Mouse (Mus musculus) forebrain, embryonic 15.5 days (tissue): ENCODE results near the gene Rims1. TPM values are rescaled to one million over a fixed set of nuclear protein-coding genes. Genes with fewer than 3 reads are reported as not detected.

Experiments used
- ATAC-seq: fragments of 200-750 bp; cut with Nextera tagmentation; replicated peaks from 2 replicates; pipeline ENCODE4 v1.8.0; 2017; ENCODE audit warnings: mild to moderate bottlenecking, moderate TSS enrichment, moderate library complexity
- H3K27ac ChIP-seq: fragments of 300-500 bp; sonication (generic); replicated peaks from 2 replicates; pipeline ENCODE4 v1.5.1; 2015; ENCODE audit warnings: mild to moderate bottlenecking, inconsistent platforms
- H3K27me3 ChIP-seq: fragments of 300-500 bp; sonication (generic); 2 replicates; pipeline ENCODE4 v1.6.1; 2015; ENCODE audit warnings: inconsistent platforms
- H3K36me3 ChIP-seq: fragments of 300-500 bp; sonication (generic); 2 replicates; pipeline ENCODE4 v1.6.1; 2015; ENCODE audit warnings: mild to moderate bottlenecking, inconsistent platforms
- H3K4me1 ChIP-seq: fragments of 300-500 bp; sonication (generic); 2 replicates; pipeline ENCODE4 v1.6.1; 2015; ENCODE audit warnings: inconsistent platforms
- H3K4me2 ChIP-seq: fragments of 300-500 bp; sonication (generic); replicated peaks from 2 replicates; pipeline ENCODE4 v1.6.1; 2015; ENCODE audit warnings: mild to moderate bottlenecking, inconsistent platforms
- H3K4me3 ChIP-seq: fragments of 300-500 bp; sonication (generic); 2 replicates; pipeline ENCODE4 v1.5.1; 2015; ENCODE audit warnings: mild to moderate bottlenecking, inconsistent platforms
- H3K9ac ChIP-seq: fragments of 300-500 bp; sonication (generic); replicated peaks from 2 replicates; pipeline ENCODE4 v1.6.1; 2015; ENCODE audit warnings: mild to moderate bottlenecking, inconsistent platforms
- H3K9me3 ChIP-seq: fragments of 300-500 bp; sonication (generic); 2 replicates; pipeline ENCODE4 v1.6.1; 2016; ENCODE audit warnings: inconsistent platforms
- WGBS: fragments of 180-500 bp; shearing (Covaris S2); methylation state at CpG from one replicate; pipeline ENCODE4 v1.1.7; 2015; ENCODE audit warnings: mixed read lengths; 5-methylcytosine and 5-hydroxymethylcytosine counted together
- polyA plus RNA-seq: library from polyadenylated mRNA; unstranded; fragments of >200 nt; fragmentation: Nextera tagmentation; extraction: Ambion mirVana; gene quantifications from 2 replicates; pipeline ENCODE4 v1.2.1, GENCODE M21; 2015

Gene Rims1
- polyA plus RNA-seq, 1 experiment from 2014 or later, result 11.1 TPM

GRCm38 (mm10) chr1:22424020-22424419 lies 381.8 kb downstream of the Rims1 start:
- H3K36me3 ChIP-seq, result no peaks in the 10 kb centered on the region
- no peaks in the 10 kb centered on the region for H3K4me1 ChIP-seq
- H3K9me3 ChIP-seq, result no peaks in the 10 kb centered on the region
- no peak overlapping the region for H3K27ac ChIP-seq
- H3K9ac ChIP-seq, result no peak overlapping the region
- H3K27me3 ChIP-seq, result no peaks in the 10 kb centered on the region
- ATAC-seq, result no peak
- H3K4me2 ChIP-seq, result no peak overlapping the region
- WGBS, result 93% methylated on average over 2 of the region's 2 CpGs
- no peak overlapping the region for H3K4me3 ChIP-seq

DNA sequence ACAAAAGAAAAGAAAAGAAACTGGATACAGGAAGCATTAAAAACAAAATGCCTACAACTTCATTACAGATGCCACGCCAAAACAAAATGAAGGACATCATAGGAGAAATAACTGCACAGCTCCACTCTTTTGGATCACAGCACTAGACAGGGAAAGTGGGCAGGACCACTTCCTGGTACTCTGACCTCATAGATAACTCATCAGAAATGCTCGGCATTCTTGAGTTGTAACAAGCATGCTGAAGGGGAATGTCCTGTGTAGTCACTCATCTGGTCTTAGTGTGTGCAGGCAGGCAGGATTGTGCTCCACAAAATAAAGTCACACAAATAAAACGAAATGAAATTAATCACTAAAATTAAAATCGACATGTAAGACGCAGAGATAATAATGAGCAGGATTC lies 383.7 kb downstream of the Rims1 start:
- no peaks in the 10 kb centered on the region for H3K36me3 ChIP-seq
- ATAC-seq, result no peak
- no peak overlapping the region for H3K9ac ChIP-seq
- H3K4me1 ChIP-seq, result no peaks in the 10 kb centered on the region
- H3K4me3 ChIP-seq, result no peak overlapping the region
- WGBS, result 84% methylated on average over 5 of the region's 5 CpGs
- H3K27ac ChIP-seq, result no peak overlapping the region
- H3K9me3 ChIP-seq, result no peaks in the 10 kb centered on the region
- no peak overlapping the region for H3K4me2 ChIP-seq
- no peaks in the 10 kb centered on the region for H3K27me3 ChIP-seq

DNA sequence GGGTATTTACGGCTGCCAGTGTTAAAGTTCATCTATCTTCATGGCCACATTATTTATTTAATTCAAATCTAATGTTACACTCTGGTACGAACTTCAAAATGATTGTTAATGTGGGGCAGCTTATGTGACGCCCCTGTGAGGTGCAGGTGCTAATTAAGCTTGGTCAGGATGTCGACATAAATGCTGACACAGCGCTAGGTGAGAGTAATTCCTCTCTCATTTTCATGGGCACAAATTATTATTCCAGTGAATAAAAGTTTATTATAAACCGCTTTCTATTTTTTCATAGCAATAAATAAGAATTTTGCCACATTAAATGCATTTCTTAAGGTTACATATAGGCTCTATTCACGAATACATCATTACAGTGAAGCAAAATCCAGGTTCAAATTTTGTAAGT lies 395.6 kb downstream of the Rims1 start:
- H3K4me2 ChIP-seq, result no peak overlapping the region
- H3K4me1 ChIP-seq, result no peaks in the 10 kb centered on the region
- ATAC-seq, result no peak
- no peak overlapping the region for H3K9ac ChIP-seq
- no peaks in the 10 kb centered on the region for H3K9me3 ChIP-seq
- 84% methylated on average over 7 of the region's 7 CpGs for WGBS
- H3K27ac ChIP-seq, result no peak overlapping the region
- H3K27me3 ChIP-seq, result no peaks in the 10 kb centered on the region
- H3K4me3 ChIP-seq, result no peak overlapping the region
- H3K36me3 ChIP-seq, result no peaks in the 10 kb centered on the region

DNA sequence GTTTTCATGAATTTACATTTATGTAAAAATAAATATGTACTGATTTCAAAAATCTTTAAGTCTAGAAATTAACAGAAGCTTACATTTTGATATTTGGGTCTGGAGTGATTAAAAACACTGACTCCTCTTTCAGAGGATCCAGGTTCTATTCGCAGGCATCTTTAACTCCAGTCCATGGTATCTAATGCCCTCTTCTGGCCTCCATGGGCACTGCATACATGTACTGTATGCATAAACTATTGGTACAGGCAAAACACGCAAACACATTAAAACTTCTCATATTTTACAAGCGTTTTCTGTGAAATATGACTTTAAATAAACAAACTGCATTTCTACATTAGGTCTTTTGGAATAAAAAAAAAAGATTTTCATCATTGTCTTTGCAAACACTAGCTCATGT lies 419.4 kb downstream of the Rims1 start:
- Histone ChIP-seq H3K4me3 (no peak overlapping the region), H3K4me2 (no peak overlapping the region), H3K27me3 (no peaks in the 10 kb centered on the region), H3K9ac (no peak overlapping the region), H3K9me3 (no peaks in the 10 kb centered on the region), H3K36me3 (no peaks in the 10 kb centered on the region), H3K4me1 (no peaks in the 10 kb centered on the region), H3K27ac (no peak overlapping the region)
- 69% methylated on average over 3 of the region's 3 CpGs for WGBS
- ATAC-seq, result no peak

- no peak overlapping the region for H3K4me3 ChIP-seq
- H3K27ac ChIP-seq, result no peak overlapping the region
- H3K9me3 ChIP-seq, result no peaks in the 10 kb centered on the region
- no peak overlapping the region for H3K4me2 ChIP-seq
- H3K36me3 ChIP-seq, result no peaks in the 10 kb centered on the region
- no peak overlapping the region for H3K9ac ChIP-seq
- no peaks in the 10 kb centered on the region for H3K4me1 ChIP-seq
- ATAC-seq, result no peak
- 67% methylated on average over 5 of the region's 5 CpGs for WGBS
- no peaks in the 10 kb centered on the region for H3K27me3 ChIP-seq
These were observed 428.1 kb downstream of the Rims1 start for GRCm38 (mm10) chr1:22377652-22378051.

DNA sequence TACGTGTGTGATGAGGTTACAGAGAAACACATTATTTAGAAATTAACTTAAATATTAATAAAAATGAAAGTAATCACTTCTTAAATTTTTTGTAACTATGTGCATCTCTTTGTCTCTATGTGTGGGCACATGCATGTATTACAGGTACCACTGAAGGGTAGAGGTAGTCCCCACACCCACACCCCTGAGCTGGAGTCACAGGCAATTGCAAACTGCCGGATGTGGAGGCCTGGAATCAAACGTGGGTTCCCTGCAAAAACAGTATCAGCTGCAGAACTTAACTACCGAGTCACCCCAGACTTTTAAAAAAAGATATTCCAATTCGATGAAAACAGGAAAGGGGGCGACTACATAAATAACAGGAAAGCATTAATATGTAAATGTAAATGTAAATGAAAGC lies 428.7 kb downstream of the Rims1 start:
- Histone ChIP-seq H3K36me3 (no peaks in the 10 kb centered on the region), H3K4me1 (no peaks in the 10 kb centered on the region), H3K4me2 (no peak overlapping the region), H3K4me3 (no peak overlapping the region), H3K27ac (no peak overlapping the region), H3K9ac (no peak overlapping the region), H3K27me3 (no peaks in the 10 kb centered on the region), H3K9me3 (no peaks in the 10 kb centered on the region)
- peak; percentile 71; the same call in 1 of the 2 replicates for ATAC-seq
- 28% methylated on average over 6 of the region's 6 CpGs for WGBS

- no peaks in the 10 kb centered on the region for H3K4me1 ChIP-seq
- no peak overlapping the region for H3K27ac ChIP-seq
- no peaks in the 10 kb centered on the region for H3K36me3 ChIP-seq
- H3K4me3 ChIP-seq, result no peak overlapping the region
- H3K9ac ChIP-seq, result no peak overlapping the region
- H3K9me3 ChIP-seq, result no peaks in the 10 kb centered on the region
- no peaks in the 10 kb centered on the region for H3K27me3 ChIP-seq
- ATAC-seq, result no peak
- no peak overlapping the region for H3K4me2 ChIP-seq
- WGBS, result 87% methylated on average over 2 of the region's 2 CpGs
These were observed 449.6 kb downstream of the Rims1 start for GRCm38 (mm10) chr1:22356209-22356608.

DNA sequence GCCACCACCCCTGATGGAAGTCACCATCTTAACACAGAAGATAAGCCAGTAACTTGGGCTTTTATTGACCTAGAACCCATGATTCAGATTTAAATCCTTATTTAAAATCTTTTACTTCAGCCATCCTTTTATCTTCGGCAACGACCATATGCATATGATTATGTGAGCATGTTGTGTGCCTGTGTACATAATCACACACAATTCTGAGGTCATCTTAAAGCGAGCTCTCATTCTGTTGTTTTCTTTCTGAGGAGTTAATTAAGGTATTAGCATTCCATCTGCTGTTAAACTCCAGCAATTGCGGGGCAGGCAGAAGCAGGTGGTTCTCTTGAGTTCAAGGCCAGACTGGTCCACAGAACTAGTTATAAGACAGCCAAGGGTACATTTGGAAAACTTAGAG lies 452.1 kb downstream of the Rims1 start:
- H3K9me3 ChIP-seq, result no peaks in the 10 kb centered on the region
- no peaks in the 10 kb centered on the region for H3K36me3 ChIP-seq
- no peak overlapping the region for H3K4me2 ChIP-seq
- 33% methylated on average over 4 of the region's 4 CpGs for WGBS
- ATAC-seq, result 0 out of 2 replicates have a peak, but pooled peaks have one; percentile 51
- H3K27ac ChIP-seq, result no peak overlapping the region
- H3K9ac ChIP-seq, result no peak overlapping the region
- no peaks in the 10 kb centered on the region for H3K4me1 ChIP-seq
- no peaks in the 10 kb centered on the region for H3K27me3 ChIP-seq
- no peak overlapping the region for H3K4me3 ChIP-seq

DNA sequence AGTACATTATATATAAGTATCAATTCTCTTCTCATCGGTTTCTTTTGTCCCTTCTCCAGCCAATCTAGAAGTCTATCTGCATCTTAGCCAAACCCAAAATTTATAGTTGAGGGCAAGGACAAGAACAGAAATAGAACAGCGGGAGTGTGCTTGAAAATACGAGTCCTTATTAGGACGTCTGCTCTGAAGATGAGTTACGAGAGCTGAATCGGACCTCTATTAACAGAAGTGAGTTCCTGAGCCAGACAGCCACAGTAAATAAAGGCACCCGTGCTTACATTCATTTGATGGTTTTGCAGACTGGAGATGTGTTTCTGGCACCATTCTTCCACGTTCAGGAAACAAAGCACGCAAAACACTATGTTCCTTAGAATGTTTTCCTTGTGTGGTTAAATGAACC lies 466.9 kb downstream of the Rims1 start:
- no peak for ATAC-seq

DNA sequence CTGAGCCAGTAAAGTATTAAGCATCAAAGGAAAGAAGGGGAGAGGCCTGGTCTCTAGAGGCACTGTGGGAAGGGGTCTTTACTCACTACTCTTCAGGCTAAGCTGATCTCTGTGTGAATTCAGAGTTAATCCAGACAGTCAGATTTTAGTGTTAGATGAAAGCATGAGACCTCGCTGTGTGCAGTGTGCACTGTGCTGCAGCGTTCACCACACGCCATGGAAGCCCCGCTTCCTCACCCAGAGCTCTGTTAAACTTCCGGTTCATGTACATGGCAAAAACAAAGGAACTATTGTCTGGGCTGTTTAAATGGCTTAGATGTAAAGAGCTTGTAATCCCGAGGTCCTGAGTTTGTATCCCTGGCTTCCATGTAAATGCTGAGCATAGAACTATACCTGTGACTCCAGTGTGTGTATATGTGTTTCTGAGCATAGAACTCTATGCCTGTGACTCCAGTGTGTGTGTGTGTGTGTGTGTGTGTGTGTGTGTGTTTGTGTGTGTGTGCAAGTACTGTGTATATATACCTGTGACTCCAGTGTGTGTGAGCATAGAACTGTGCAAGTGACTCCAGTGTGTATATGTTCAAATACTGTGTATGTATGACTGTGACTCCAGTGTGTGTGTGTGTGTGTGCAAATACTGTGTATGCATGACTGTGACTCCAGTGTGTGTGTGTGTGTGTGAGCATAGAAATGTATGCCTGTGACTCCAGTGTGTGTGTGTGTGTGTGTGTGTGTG lies 484.7 kb downstream of the Rims1 start:
- Histone ChIP-seq H3K9ac (no peak overlapping the region), H3K27me3 (no peaks in the 10 kb centered on the region), H3K9me3 (no peaks in the 10 kb centered on the region), H3K4me1 (no peaks in the 10 kb centered on the region), H3K4me3 (no peak overlapping the region), H3K4me2 (no peak overlapping the region), H3K36me3 (no peaks in the 10 kb centered on the region), H3K27ac (no peak overlapping the region)
- WGBS, result 18% methylated on average over 6 of the region's 6 CpGs
- 0 out of 2 replicates have a peak, but pooled peaks have one; percentile 19 for ATAC-seq

More for the DNA sequence above, 466.9 kb downstream of the Rims1 start:
- Histone ChIP-seq H3K36me3 (no peaks in the 10 kb centered on the region), H3K9ac (no peak overlapping the region), H3K4me3 (no peak overlapping the region), H3K27me3 (no peaks in the 10 kb centered on the region), H3K4me1 (no peaks in the 10 kb centered on the region), H3K4me2 (no peak overlapping the region), H3K9me3 (no peaks in the 10 kb centered on the region), H3K27ac (no peak overlapping the region)
- WGBS, result 68% methylated on average over 9 of the region's 9 CpGs

DNA sequence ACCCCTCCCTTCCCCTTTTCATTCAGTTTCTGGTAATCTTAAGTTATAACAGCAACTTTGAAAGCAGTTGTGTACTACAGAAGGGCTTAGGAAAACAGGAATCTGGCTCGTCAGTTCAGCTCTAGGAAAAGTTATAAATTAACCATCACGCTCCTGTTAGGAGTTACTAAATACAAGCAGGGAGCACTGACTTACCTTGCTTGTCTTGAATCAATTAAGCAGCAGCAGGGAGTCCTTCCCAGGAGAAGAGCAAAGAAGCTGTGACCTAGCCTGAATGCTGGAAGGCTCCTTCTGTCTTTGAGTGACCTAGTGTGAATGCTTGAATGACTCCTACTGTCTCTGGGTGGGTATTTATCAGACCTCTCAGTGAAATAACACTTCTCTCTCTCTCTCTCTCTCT lies 490.3 kb downstream of the Rims1 start:
- Histone ChIP-seq H3K4me1 (no peaks in the 10 kb centered on the region), H3K27ac (no peak overlapping the region), H3K4me2 (no peak overlapping the region), H3K9ac (no peak overlapping the region), H3K27me3 (no peaks in the 10 kb centered on the region), H3K36me3 (no peaks in the 10 kb centered on the region), H3K4me3 (no peak overlapping the region), H3K9me3 (no peaks in the 10 kb centered on the region)
- no peak for ATAC-seq
- 12% methylated on average over 2 of the region's 2 CpGs for WGBS

- no peak overlapping the region for H3K27ac ChIP-seq
- H3K9me3 ChIP-seq, result no peaks in the 10 kb centered on the region
- H3K4me2 ChIP-seq, result no peak overlapping the region
- 85% methylated on average over 7 of the region's 7 CpGs for WGBS
- no peaks in the 10 kb centered on the region for H3K27me3 ChIP-seq
- no peaks in the 10 kb centered on the region for H3K4me1 ChIP-seq
- H3K9ac ChIP-seq, result no peak overlapping the region
- ATAC-seq, result no peak
- H3K4me3 ChIP-seq, result no peak overlapping the region
- H3K36me3 ChIP-seq, result no peaks in the 10 kb centered on the region
These were observed 494.3 kb downstream of the Rims1 start for GRCm38 (mm10) chr1:22311471-22311870.

- Histone ChIP-seq H3K4me2 (no peak overlapping the region), H3K4me1 (no peaks in the 10 kb centered on the region), H3K27me3 (no peaks in the 10 kb centered on the region), H3K9me3 (no peaks in the 10 kb centered on the region), H3K36me3 (no peaks in the 10 kb centered on the region), H3K4me3 (no peak overlapping the region), H3K9ac (no peak overlapping the region), H3K27ac (no peak overlapping the region)
- no peak for ATAC-seq
- 84% methylated on average over 5 of the region's 5 CpGs for whole genome bisulfite sequencing
These were observed 499.3 kb downstream of the Rims1 start for GRCm38 (mm10) chr1:22306519-22306918.
